Mouse (Mus musculus): Measurements from ENCODE around the gene Wrap73.

DNA sequence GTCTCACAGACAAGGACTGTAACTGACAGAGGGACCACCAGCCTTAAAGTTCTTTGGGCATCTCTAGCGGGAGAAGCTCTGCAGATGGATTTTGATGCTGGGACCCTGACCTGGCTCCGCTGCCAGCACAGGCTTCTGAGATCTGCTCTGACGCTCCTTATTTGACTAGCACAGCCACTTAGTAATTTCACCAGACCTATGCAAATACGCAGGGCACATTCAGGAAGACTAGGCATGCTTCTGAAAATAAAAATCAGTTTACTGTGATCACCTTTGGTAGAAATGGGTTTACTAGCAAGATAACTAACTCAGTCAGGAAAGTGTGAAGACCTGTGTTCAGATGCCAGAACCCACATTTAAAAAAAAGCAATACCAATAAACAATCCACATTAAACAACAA, 10.3 kb upstream of the Wrap73 start:
- TF ChIP-seq ZNF384 (IDR thresholded peaks at IDR 0.05; ENCODE audit: low read depth, low read length): no peak
- no peak for TF ChIP-seq ZC3H11A (IDR thresholded peaks at IDR 0.05; ENCODE audit: borderline replicate concordance, low read depth, low read length)
- TF ChIP-seq HCFC1 (IDR thresholded peaks at IDR 0.05; ENCODE audit: borderline replicate concordance, insufficient read depth, low read length): no peak
- TF ChIP-seq MAFK (IDR thresholded peaks at IDR 0.05; ENCODE audit: insufficient read depth, low read depth, low read length): no peak
- no peak for TF ChIP-seq CHD2 (IDR thresholded peaks at IDR 0.05; ENCODE audit: low read depth, low read length)

Data from ES-E14 (cell line).